Mouse (Mus musculus) left cerebral cortex, adult 8-10 months (tissue): ENCODE data around the gene Cep126. TPM values are rescaled to one million over a fixed set of nuclear protein-coding genes. Genes with fewer than 3 reads are reported as not detected.

ENCODE experiments used
- DNase-seq, 2 experiments: peaks; one replicate each; pipeline ENCODE4 v3.0.0; 2022; ENCODE audit warnings: low spot score in 2 of 2
- total RNA-seq, 4 experiments: library from RNA; stranded (reverse); gene quantifications; 2 replicates each; pipeline ENCODE4 v1.2.4; 2022

Cep126 gene
- total RNA-seq, result 10 to 100 TPM; 20.5 to 25.2 (median 21.9) TPM

DNA sequence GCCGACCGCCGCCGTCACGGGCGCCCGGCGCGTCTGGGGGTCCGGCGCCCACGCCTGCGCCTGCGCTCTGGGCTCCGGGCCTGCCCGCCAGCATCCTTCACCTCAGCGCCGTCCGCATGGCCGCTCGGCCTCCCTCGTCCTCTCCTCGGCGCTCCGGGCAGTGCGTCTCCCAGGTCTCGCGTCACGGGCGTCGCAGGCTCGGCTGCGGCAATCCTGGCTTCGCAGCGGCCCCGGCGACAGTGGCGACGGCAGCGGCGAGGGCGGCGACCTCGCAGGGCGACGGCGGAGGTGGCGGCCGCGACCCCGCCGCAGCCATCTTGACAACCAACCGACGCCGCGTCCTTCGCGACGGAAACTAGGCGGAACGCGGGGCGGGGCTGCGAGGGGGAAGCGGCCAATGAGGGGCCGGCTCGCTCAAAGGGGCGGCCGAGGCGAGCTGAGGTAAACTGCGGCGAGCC is at the start of gene Cep126:
TSS of gene Cep126 (minus strand) at position 178 of the 458 bp plus-strand sequence.
- peak; percentile 61 to 72 for DNase-seq

DNA sequence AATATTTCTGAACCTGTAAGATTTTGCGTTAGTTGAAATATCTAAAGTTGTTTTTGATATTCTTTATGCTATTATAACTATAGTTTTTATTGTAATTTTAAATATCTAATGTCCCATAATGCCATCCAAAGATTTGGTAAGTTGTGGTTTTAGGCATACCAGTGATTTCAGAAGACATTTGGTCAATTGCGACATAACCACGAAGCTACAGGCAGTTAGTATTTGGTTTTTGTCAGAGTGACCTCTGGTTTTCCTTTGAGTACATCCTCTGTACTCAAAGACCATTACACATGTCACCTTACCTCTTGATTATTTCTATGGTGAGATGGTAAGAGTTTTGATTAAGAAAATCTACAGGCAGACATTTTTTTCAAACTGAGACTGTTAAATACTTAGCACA is 45.5 kb upstream of the Cep126 start:
- no peak for DNase-seq

DNA sequence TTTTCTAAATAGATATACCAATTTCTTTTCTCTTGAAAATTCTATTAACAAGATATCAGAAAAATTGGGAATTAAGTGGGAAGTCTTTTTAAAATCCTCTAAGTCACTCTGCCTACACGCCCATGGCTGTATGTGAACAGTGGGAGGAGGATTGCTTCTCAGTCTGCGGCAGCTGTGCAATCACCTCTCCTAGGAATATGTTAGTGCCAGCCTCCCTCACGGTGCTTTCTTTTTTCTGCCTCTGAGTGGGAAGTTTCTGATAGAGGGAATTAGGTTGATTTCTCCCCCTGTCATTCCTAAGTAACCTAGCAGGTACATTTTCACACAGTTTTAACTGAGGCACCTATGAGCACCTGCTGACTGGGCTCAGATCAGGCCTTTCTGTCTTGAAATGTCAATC is 43.0 kb upstream of the Cep126 start:
- DNase-seq, result peak; percentile 3 to 27

- no peak for DNase-seq
These were observed 22.9 kb upstream of the Cep126 start for GRCm38 (mm10) chr9:8157011-8157410.

DNA sequence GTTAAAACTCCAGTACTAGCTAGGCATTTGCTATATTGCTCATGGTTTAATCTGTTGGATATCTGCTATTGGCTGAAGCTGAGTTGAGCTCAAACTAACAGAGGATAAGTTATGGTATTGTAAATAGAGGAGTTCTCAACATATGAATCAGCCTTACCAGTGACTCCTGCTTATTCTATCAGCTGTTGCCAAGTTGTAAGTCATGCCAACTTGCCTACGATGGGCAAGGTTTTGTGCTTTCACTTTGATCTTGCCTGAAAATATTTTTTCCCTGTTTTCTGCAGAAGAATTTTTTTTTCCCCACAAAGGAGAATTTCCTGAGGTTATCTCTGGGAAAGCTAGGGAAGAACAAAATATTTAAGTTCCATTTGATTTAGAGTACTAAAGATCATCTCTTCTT is 5.4 kb upstream of the Cep126 start:
- no peak for DNase-seq

DNA sequence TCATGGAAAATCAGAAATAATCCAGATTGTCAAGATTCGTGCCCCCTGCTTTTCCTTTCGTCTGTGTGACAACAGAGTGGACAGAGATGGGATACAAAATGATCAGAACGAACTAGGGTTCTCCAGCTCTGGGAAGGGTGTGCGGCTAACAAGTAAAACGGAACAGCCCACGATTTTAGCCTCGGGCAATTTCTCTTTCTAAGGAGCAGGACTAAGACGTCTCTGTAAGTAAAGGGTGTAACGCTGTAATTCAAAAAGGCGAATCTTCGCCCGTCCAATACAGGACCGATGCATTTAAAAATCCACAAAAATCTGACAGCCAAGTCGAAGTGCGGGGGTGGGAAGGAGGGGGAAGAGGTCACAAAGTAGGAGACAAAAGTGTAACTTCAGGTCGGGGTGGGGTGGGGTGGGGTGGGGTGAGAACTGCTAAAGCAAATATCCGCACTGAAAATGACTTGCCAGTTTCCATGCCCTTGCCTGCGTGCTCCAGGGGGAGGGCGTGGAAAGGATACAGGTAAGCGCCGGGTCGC is 443 bp downstream of the Cep126 start:
- no peak for DNase-seq

DNA sequence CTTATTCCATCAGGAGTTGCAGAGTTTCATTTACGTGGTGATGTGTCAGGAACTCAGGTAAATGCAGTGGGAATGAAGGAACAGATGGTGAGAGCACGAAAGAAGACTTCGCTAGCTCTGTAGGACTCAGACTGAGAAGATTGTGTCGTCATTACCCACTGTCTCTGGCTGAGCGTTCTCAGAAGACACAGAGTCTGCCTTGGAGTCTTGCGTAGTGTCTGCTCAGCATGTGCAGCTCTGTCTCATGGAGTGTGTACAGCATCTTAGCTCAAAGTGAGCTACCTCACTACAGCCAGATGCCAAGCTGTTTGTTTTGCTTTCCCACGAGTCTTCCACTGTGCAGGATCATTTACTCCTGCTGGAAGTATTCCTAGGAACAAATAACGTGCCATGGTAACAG is 10.6 kb downstream of the Cep126 start:
- DNase-seq, result no peak

- DNase-seq, result no peak
These were observed 19.6 kb downstream of the Cep126 start for GRCm38 (mm10) chr9:8114516-8114915.

DNA sequence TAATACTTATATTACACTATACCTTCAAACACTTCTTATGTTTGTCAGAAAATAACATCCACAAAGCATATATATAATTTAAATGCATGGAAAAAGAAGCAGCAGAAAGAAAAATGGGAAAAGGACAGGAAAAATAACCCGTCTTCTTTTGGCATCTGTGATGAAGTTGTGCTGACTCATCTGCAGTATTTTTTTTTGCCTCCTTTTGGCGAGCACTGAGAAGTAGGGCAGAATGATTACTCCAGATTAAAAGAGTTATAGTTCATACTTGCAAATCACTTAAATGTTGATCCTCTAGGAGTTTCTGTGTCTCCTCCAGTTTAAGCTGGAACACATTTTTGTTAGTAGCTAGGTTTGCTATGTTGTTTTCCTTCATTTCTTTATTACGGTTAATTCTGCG is 31.0 kb downstream of the Cep126 start:
- no peak for DNase-seq

- no peak for DNase-seq
These were observed 33.1 kb downstream of the Cep126 start for GRCm38 (mm10) chr9:8100962-8101361.

- DNase-seq, result no peak
These were observed 55.2 kb downstream of the Cep126 start for GRCm38 (mm10) chr9:8078882-8079281.

- no peak for DNase-seq
These were observed 59.7 kb downstream of the Cep126 start for GRCm38 (mm10) chr9:8074345-8074744.

DNA sequence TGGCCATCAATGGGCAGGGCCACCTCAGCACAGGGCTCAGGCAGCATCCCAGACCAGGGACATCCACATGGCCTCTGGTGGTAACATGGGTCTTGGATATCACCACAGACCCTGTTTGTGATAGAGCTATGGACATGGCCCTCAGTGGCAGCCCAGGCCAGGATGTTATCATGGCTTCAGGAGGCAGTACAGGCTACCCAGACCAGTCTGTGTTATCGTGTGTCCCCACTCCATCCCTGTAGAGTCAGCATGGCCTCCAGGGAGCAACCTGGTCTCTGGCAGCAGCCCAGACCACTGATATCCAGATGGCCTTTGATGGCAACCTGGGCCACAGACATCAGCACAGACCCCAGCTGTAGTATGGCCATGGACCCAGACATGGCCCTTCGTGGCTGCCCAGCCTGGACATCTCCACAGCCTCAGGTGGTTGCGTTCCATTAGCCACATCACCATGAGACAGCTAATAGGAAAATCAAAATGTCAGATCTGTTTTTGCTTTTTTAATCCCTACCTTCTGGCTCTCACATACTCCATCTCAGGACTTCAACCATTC is 60.8 kb downstream of the Cep126 start:
- no peak for DNase-seq

- no peak for DNase-seq
These were observed 74.5 kb downstream of the Cep126 start for GRCm38 (mm10) chr9:8059636-8060035.

GRCm38 (mm10) chr9:8054831-8055230 is 79.3 kb downstream of the Cep126 start:
- no peak for DNase-seq

DNA sequence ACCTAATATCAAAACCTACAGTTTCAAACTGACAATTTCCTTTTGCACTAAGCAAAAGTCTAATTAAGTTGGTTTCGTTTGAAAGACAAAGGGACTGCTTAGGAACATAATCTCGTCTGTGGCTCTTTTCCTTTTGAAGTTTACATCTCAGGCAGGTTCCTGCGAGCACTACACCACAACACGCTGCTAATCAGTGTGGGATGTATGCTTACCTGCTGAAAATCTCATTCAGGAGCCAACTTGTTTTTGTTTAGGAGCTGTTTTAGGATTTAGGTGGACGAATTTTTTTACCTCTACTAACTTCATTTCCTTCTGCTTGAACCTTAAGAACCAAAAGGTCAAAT is 91.1 kb downstream of the Cep126 start:
- DNase-seq, result no peak

DNA sequence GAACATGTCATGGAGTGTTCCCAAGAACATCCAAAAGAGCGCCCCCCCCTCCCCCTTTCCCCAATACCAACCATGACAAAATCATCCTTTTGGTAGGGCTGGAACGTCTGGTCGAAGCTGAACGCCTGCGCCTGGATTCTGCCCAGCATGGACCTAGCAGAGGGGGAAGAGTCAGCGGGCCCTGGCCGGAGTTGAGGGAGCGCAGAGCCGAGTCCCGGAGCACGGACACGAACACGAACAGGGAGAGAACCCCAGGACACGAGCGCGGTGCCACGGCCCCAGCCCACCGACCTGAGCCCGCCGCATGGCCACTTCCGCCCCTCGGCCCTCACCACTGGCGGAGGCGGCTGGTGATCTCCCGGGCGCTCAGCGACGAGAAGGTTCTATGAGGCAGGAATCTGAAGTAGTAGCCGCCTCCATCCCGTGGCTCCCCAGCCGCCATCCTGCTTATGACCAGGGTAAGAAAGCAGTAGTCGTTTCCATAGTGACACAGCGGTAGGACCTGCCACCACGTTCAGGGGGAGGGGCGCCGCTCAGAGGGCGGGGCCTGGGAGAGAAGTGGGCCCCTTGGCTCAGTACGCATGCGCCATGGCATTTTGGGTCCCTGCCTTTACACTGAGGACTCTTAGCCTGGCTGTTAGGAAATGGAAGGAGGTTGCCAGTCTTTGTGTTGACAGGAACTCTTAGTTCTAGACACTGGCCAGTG is 91.6 kb downstream of the Cep126 start, which contains the start of gene Cfap300:
TSS of gene Cfap300 (minus strand) at position 486 of the 706 bp plus-strand sequence.
- DNase-seq, result peak; percentile 92 to 95

DNA sequence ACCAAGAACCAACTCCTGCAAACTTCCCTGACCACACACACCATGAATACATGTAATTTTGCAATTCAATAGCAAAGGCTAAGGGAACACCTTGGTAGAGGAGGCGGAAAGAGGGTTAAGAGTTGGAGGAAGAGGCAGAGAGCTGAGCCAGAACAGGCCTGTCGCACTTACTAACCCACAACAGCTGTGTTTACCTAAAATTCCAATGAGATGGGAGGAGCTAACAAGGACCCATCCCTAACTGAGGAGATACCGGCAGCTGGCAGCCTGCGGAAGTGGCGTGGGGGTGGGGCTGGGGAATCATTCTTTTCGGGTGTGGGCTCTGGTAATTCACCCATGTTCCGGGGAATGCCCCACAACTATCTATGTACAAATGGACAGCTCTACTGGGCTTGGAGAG is 98.5 kb downstream of the Cep126 start:
- DNase-seq, result no peak

DNA sequence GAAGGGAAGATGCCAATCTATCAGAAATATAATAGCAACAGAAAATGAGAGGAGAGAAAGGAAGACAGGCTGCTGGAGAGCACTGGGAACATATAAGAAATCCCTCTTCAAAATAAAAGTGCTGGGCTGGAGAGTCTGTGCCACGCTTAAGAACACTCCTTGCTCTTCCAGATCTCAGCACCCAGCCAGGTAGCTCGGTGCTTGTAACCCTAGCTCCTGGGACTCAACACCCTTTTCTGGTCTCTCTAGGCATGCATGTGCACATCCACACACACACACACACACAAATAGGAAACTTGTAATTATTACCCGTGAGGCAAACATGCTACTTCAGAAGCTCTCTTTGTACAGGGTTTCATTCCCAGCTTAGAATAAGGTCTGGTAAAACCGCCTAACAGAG is 99.0 kb downstream of the Cep126 start:
- DNase-seq, result no peak

DNA sequence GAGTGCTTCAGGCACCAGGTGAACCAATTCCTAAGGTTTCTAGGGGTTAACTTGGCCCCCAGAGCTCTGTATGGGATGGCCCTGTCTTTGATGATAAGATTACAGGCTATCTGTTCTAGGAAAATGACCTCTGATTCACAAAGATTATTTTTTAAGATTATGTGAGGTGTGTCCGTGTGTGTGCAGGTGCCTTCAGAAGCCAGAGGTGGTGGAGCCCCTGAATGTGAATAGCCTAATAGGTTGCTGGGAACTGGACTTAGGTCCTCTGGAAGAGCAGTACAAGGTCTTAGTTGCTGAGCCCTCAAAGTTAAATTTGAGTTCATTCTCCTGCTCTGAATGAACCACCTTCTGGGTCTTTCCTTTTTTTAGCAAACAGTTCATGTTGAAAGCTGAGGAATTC is 100.0 kb downstream of the Cep126 start:
- no peak for DNase-seq

- no peak for DNase-seq
These were observed 101.2 kb downstream of the Cep126 start for GRCm38 (mm10) chr9:8032847-8033246.
